Mouse (Mus musculus): ENCODE data around the gene Atrnl1. TPM values are rescaled to one million over a fixed set of nuclear protein-coding genes. Genes with fewer than 3 reads are reported as not detected.
A peak's percentile ranks its signal among the peaks of the same experiment; 100 is the strongest.

Gene Atrnl1
- total RNA-seq (2021) = 10 to 100 TPM; 24.3 to 24.9 TPM

DNA sequence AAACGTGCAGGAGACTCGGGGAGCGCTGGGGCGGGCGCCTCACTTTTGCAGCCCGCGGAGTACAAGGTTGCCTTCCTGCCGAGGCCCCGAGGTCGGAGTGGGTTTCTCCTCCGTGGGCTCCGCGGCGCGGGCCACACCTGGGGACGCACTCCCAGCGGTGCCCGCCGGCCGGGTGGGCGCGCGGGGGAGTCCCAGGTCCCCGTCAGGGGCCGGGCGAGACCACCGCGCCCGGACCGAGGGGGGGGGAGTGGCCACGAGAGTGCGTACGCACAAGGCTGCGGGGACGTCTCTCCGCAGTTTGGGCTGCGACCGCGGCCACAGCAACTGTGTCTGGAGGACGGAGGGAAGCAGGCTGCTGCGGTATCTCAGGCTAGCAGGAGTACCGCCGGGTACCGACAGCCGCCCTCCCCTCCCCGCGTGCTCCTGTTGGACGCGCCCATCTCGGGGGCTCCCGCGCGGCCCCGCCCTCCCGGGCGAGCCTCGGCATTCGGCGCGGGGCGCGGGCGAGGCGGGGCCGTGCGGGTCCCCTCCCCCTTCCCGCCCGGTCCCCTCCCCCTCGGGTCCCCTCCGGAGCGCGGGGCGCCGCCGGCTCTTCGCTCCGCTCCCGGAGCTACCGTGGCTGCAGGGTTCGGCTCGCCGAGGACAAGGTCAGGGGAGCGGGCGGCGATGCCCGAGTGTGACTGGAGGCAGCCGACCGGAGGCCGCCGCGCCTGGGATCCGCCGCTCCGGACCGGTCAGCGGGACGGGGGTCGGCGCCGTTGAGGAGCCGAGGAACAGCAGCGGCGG, at the start of gene Atrnl1:
Gene Atrnl1, plus strand, starts transcription at position 559 of the 786 bp plus-strand sequence.
- peak; percentile 88 to 90 for DNase-seq
- intact Hi-C loops (cut with DNase I) = loop anchor here (5.0 to 10.0 kb wide), 2 partner anchors 206 to 243 kb away; no protein-coding TSS in a partner anchor

DNA sequence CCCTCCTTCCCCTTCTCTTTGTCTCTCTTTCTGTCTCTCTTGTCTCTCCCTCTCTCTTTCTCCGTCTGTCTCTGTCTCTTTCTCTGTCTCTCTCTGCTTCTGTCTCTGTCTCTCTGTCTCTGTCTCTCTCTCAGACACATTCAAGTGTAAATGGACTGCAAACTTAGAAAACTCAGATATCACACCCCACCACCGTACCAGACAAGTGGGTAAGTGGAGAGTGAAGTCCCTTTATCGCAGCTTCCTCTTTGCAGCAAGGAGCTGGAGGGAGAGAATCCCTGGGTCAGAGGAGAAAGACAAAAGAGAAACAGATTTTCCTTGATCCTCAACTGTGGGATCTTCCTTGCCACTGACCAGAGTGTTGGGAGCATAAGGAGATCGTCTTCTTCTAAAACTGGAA, 49.3 kb upstream of the Atrnl1 start:
- intact Hi-C loops (cut with DNase I) = no loop called here
- no peak for DNase-seq

DNA sequence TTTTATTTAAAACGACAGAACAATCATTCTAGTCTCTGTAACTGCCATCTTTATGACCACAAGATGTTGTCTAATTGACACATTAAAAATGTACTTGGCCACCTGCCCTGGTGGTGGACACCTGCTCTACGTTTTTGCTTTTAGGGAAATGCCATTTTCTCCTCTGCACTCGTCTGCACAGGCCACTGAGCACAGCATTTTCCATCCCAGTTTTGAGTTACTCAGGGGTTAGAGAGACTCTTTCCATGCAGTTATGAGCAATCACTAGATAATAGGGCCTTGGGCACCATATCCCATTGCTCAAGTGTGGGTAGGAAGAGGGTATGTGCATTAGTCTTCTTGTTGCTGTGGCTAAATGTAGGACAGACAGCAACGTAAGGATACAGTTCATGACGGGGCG, 41.8 kb upstream of the Atrnl1 start:
- intact Hi-C loops (cut with DNase I) = no loop called here
- DNase-seq = no peak

DNA sequence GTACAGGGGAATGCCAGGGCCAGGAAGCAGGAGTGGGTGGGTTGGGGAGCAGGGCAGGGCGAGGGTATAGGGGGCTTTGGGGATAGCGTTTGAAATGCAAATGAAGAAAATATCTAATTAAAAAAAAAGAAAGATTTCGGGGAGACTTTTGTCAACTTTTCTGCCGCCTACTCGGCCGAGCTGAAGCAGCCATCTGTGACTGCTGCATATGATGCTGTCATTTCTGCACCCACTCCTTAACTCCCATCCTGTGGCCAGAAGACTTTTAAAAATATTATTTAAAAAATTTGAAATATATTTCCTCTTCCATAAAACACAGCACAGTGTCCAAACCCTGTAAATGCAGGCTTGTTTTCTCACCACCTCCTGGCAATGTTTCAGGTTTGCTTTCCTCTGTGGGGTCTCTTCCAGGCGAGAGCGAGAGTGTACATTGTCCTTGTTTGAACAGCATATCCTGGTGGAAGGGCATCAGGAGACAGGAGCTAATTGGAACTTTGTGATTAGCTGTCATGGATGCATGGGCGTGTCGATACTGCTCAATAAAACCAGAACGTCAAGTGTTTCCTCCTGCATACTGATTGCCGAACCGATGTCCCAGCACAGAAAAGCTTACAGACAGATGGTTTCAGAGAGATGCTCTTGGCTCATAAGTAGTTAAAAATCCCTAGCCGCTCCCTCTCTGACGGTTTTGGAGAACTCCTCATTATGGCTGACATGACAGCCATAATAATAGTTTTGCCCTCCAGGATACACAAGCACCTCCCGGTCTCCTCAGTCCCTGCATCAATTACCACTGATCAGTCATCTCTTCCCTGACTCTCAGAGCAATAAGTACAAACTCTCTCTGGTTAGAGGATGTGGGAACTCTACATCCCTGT, 38.2 kb upstream of the Atrnl1 start:
- no peak for DNase-seq
- intact Hi-C loops (cut with DNase I) = no loop called here

DNA sequence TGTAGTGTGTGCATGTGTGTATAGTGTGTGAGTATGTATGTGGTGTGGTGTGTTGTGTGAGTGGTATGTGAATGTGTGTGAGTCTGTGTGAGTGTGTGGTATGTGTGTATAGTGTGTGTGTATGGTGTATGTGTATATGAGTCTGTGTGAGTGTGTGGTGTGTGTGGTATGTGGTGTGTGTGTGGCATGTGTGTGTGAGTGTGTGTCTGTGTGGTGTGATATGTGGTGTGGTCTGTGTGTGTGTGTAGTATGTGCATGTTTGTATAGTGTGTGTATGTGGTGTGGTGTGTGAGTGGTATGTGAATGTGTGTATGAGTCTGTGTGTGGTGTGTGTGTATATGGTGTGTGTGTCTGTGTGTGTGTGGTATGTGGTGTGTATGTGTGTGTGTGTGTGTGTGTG, 37.4 kb upstream of the Atrnl1 start:
- no peak for DNase-seq

DNA sequence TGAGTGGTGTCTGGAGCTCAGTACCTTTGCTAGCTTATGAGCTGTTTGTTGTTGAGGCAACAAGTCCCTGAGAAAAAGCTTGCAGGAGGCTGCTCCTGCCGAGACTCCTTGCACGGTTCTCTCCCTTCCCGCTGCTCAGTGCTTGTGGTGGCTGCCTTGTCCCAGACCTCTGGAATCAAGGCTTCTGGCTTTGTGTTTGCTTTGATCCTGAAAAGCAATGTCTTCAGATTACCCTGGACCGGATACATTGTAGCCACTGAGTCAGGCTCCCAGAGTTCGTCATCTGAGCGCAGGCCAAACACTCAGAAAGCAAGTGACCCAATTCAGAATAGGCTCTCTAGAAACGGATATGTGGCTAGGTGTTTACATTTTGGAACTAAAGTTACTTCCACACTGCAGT, 35.8 kb upstream of the Atrnl1 start:
- DNase-seq = no peak
- intact Hi-C loops (cut with DNase I) = no loop called here

More for the DNA sequence above, 37.4 kb upstream of the Atrnl1 start:
- intact Hi-C loops (cut with DNase I) = no loop called here

DNA sequence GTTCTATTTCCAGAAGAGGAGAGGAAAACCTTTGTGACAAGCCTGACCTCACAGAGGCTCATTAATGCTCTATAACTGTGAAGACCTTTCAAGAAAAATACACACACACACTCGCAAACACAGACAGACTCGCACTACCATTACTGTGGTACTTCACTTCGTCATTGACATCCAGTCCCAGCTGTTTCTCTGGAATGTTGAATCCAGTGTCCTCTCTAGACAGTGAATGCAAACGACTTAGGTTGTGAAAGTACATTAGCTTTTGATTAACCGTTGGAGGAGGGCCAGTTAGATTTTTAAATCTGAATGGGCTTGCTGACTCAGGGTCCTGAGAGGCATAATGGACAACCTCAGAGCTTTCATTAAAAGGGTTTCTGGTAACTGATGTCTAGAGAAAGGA, 34.0 kb upstream of the Atrnl1 start:
- no peak for DNase-seq
- intact Hi-C loops (cut with DNase I) = no loop called here

DNA sequence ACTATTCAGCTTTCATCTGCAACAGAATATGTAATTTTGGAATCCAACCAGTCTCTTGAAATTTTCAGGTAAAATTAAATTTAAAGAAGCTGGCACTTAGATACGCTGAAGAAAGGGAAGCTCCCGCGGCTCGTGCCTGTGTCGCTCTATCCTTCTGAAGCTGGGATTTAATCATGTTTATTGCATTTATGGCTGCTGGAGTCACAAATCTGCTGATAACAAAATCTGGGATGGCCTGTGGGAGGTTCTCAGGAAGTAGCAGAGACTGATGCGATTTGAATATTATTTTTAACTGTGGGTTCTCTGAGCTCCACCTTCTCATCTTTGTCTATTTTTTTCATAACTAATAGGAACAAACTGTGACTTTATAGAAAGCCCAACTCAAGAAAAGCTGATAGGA, 33.6 kb upstream of the Atrnl1 start:
- intact Hi-C loops (cut with DNase I) = no loop called here

DNA sequence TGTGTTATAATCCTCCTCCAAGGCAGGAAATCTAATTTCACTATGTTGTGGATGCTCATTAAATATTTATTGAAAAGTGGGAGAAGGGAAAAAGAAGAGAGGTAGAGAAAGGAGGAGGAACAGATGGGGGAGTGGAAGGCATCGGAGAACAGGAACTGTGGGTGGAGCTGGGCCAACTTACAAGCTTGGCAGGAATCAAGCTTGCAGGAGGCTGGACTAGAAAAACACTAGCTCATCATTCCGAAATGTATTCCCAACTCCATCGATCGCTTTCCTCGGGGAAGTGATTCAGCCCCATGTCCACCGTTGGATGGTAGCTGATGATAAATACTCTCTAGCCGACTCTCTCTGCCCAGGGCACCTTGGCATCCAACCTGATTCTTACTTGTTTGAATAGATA, 29.9 kb upstream of the Atrnl1 start:
- DNase-seq = peak; percentile 22 to 27
- intact Hi-C loops (cut with DNase I) = no loop called here

More for the DNA sequence above, 33.6 kb upstream of the Atrnl1 start:
- no peak for DNase-seq

DNA sequence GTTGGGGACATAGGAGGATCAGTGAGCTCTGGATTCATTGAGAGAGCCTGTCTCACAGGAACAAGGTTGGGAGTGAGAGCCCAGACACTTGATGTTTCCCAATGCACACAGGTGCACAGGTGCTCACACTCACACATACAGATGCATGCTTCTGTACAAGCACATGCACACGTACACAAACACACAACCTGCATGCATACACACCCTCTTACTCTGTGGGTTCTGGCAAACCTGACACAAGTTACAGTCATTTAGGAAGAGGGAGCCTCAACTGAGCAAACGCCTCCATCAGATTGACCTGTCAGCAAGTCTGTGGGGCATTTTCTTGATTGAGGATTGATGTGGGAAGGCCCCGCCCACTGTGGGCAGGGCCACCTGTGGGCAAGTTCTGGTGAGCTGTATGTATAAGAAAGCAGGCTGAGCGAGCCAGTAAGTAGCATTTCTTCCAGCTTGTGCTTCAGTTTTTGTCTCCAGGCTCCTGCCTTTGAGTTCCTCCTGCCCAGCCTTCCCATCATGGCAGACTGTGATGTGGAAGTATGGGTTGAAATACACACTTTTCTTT, 25.5 kb upstream of the Atrnl1 start:
- intact Hi-C loops (cut with DNase I) = no loop called here
- no peak for DNase-seq

DNA sequence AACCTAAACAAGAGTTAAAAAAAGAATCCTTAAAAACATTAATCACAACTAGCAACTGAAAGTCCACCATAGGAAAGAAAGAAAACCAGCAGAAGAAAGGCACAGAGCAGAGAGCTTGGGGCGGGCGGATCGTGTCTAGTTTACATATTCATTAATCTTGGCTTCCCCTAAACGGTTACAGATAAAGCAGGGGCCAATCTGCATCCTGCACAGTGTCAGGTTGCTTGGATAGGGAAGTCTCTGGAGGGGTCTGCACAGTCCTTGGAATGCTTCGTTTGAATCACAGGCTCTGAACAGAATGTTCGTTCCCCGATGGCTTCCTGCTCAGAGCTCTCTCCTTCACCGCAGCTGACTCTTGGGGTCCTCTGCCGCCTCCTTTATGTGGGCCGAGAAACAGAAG, 24.7 kb upstream of the Atrnl1 start:
- peak in 1 of 2 experiments; percentile 13 for DNase-seq
- intact Hi-C loops (cut with DNase I) = no loop called here

DNA sequence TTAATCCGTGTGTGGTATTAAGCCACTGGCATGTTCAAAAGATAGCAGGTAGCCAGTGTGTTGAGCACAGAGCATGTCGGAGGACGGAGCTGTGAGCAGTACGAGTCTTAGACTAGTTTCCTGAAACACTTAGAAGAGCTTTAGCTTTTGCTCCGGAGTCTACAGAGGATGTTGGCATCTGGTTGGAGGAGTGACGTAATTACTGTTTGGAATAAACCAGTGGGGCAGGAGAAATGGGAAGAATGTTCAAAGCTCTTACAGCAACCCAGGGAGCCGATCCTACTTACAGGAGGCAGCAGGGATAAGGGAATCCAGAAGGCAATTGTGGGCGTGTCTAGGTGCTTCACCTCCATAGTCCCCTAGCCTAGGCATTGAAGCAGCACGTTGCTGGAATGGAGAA, 21.3 kb upstream of the Atrnl1 start:
- intact Hi-C loops (cut with DNase I) = no loop called here

DNA sequence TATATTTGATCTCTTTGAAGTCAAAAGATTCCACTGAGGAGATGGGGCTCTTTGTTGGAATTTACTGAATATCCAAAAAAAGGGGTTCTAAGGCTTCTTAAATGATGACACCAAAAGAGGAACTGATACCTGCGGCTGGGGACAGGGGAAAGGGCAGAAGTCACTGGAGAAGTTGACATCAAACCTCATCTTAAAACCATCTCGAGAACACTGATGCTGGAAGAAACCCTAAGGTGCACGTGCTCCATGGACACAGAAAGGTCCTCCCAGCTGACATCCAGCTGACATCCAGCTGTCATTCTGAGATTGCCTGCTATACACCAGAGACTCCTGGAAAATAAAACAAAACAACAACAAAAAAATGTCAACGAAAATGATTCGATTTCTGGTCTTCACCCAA, 19.9 kb upstream of the Atrnl1 start:
- intact Hi-C loops (cut with DNase I) = no loop called here
- no peak for DNase-seq

More for the DNA sequence above, 21.3 kb upstream of the Atrnl1 start:
- DNase-seq = no peak

DNA sequence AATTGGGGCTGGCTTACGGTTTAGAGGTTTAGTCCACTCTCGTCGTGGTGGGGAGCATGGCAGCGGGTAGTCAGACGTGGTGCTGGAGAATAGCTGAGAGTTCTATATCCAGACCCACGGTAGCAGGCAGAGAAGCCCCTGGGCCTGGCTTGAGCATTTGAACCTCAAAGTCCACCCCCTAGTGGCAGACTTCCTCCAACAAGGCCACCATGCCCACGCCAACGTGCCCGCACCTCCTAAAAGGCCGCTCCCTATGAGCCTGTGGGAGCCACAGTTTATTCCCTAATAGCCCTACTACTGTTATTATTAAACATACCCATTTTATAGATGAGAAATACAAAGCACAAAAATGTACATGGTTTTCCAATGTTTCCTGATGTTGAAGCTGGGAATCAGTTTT, 19.2 kb upstream of the Atrnl1 start:
- DNase-seq = no peak

DNA sequence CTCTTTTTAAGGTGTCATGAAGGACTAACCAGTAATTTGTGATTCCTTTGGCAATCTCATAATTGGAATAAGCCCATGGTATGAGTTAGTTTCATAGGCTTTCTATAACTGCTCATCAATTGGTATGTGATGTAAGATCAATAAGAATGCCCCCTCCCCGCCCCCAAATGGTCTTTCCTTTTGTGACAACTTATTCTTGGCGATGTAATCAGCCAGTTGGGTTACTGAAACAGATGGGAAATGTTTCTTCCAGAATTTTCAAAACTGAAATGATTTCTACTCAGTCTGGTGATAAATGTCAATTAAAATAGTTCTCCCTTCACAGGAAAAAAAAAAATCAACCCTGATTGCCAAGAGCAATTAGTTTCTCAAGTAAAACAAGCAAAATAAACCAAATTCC, 18.5 kb upstream of the Atrnl1 start:
- no peak for DNase-seq
- intact Hi-C loops (cut with DNase I) = no loop called here

More for the DNA sequence above, 19.2 kb upstream of the Atrnl1 start:
- intact Hi-C loops (cut with DNase I) = no loop called here

DNA sequence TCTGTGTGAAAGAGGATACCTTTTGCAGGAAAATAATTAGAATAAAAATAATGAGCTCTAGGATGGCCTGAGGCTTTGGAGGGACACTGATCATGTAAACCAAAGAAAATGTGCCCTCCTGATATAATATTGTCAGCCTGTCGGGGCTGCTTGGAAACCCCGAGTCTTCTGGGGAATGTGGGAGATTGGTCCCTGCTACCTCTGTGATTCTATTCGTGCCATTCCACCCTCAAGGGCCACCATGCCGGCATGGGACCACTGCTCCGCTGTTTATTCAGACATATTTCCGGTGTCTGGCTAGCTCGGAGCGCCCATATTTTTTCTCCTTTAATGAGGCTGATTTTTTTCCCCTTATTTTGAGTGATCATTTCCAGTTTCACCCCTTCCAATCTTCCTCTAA, 11.7 kb upstream of the Atrnl1 start:
- intact Hi-C loops (cut with DNase I) = no loop called here
- no peak for DNase-seq

DNA sequence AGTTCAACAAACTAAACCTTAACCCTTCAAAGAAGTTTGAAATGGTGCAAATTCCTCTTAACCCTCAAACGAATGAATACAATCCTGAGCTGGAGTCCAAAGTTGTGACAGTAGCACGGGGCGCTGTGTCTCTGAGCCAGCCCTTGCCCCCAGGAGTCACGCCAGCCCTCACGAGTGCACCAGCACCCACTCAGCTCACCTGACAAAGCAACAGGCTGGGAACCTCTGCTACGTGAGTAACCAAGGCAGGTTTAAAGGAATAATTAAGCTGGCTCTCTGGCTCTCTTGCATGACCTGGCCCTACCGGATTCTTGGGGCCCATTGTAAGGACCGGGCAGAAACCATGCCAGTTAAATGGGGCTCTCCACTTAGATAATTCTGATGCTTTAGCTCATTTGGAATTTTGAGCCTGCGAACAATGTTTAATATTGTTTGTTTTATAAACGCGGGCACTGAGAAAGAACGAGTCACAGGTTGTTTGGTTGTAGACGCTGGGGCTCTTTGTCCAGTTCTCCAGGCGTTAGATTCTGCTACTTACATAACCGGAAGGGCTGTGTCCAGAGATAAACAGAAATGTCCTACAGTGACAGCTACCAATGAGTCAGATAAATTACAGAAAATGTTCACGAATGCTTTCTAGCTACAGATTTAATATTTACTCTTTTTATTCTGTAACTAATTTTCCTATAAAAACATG, 10.5 kb upstream of the Atrnl1 start:
- no peak for DNase-seq
- intact Hi-C loops (cut with DNase I) = no loop called here

DNA sequence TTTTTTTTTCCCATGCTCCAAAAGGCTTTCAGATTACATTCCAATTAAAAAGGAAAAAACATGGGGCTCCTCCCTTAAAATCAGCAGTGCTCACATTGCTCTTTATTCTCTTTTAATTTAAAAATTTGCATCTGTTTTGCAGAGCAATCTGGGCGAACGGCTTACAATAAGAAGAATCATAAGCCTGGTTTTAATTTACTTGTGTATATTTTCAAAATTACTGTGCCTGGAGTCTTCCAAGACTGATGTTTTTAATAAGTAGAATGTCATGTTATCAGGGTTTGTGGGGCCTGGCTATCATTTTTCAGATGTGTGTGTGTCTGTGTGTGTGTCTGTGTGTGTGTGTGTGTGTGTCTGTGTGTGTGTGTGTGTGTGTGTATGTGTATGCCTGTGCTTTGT, 9.9 kb upstream of the Atrnl1 start:
- no peak for DNase-seq
- intact Hi-C loops (cut with DNase I) = no loop called here

DNA sequence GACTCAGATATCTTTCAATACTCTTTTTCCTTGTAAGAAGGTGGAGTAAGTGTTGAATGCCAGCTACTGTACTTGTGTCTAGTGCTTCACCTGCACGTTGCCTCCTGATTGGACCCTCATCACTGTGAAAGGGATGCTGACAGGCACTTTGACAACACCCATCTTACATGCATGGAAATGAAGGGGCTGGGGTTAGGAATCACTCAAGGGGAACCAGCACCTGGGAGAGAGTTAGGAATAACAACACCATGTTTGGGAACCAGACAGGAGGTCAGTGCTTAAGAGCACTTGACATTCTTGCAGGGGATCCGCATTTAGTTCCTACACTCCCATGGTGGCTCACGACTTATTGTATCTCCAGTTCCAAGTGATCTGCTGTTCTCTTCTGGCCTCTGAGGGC, 7.2 kb upstream of the Atrnl1 start:
- DNase-seq = no peak
- intact Hi-C loops (cut with DNase I) = no loop called here

DNA sequence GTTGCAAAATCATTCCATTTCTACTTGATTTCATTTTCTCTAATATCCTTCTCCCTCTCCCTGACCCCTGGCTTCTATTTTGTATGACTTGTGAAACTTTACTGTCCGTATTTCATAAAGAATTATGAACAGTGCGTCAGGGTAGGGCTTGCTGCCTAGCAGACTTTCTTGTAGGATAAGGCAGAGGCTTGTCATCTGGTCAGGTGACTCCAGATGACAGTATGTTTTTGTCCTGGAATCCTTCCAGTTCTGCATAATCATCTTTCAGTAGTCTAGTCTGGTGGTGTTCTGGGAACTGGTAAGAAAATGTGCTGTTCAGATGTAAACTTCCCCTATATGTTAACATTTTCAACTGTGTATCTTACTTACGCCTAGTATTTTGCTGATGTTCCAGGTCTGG, 4.9 kb upstream of the Atrnl1 start:
- intact Hi-C loops (cut with DNase I) = no loop called here
- no peak for DNase-seq

DNA sequence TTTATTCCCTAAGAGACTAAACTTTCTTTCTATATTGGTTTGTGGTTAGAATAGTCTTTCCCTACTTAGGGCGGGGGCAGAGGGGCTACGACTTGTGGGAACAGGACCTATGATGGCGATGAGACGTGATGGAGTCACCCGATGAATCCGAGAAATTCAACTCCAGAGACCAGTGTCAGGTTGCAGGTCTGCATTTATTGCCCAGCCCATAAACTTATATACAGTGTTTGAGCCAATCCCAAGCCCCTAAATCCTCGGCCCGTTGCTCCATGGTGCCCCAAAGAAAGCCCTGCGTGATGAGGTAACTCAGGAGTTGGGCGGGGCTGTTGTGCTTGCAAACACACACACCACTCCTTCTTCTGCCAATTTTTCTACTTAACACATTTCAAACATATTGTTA, 4.5 kb upstream of the Atrnl1 start:
- DNase-seq = no peak
- intact Hi-C loops (cut with DNase I) = no loop called here

All from heart, postnatal 10 days (tissue).